Mouse (Mus musculus): Measurements from ENCODE around the gene Manba.
"Not testable (repeated sequence)": the region's sequence is repeated elsewhere in the genome, so short reads cannot be mapped to it uniquely, and the experiment has no call there.

Gene Manba

GRCm38 (mm10) chr3:135486351-135486750 lies 940 bp downstream of the Manba start:
- in situ Hi-C loops (cut with MboI), result no loop called here

- in situ Hi-C loops (cut with MboI), result no loop called here
These were observed 2.4 kb downstream of the Manba start for GRCm38 (mm10) chr3:135487803-135488202.

- in situ Hi-C loops (cut with MboI), result no loop called here
These were observed 4.6 kb downstream of the Manba start for GRCm38 (mm10) chr3:135489865-135490520.

GRCm38 (mm10) chr3:135491102-135491501 lies 5.7 kb downstream of the Manba start:
- in situ Hi-C loops (cut with MboI), result no loop called here

GRCm38 (mm10) chr3:135493320-135493719 lies 7.9 kb downstream of the Manba start:
- in situ Hi-C loops (cut with MboI), result not testable (repeated sequence)

- in situ Hi-C loops (cut with MboI), result not testable (repeated sequence)
These were observed 12.5 kb downstream of the Manba start for GRCm38 (mm10) chr3:135497956-135498355.

GRCm38 (mm10) chr3:135498891-135499290 lies 13.5 kb downstream of the Manba start:
- in situ Hi-C loops (cut with MboI), result no loop called here

GRCm38 (mm10) chr3:135503160-135503559 lies 17.7 kb downstream of the Manba start:
- in situ Hi-C loops (cut with MboI), result no loop called here

GRCm38 (mm10) chr3:135505369-135505909 lies 20.0 kb downstream of the Manba start:
- in situ Hi-C loops (cut with MboI), result no loop called here

- in situ Hi-C loops (cut with MboI), result no loop called here
These were observed 20.6 kb downstream of the Manba start for GRCm38 (mm10) chr3:135505916-135506482.

GRCm38 (mm10) chr3:135507506-135507905 lies 22.1 kb downstream of the Manba start:
- in situ Hi-C loops (cut with MboI), result no loop called here

- in situ Hi-C loops (cut with MboI), result no loop called here
These were observed 22.8 kb downstream of the Manba start for GRCm38 (mm10) chr3:135508191-135508590.

- in situ Hi-C loops (cut with MboI), result no loop called here
These were observed 25.0 kb downstream of the Manba start for GRCm38 (mm10) chr3:135510372-135510771.

GRCm38 (mm10) chr3:135511683-135512082 lies 26.3 kb downstream of the Manba start:
- in situ Hi-C loops (cut with MboI), result no loop called here

GRCm38 (mm10) chr3:135513270-135513669 lies 27.9 kb downstream of the Manba start:
- in situ Hi-C loops (cut with MboI), result no loop called here

GRCm38 (mm10) chr3:135513800-135514425 lies 28.5 kb downstream of the Manba start:
- in situ Hi-C loops (cut with MboI), result no loop called here

- in situ Hi-C loops (cut with MboI), result no loop called here
These were observed 29.8 kb downstream of the Manba start for GRCm38 (mm10) chr3:135515246-135515645.

GRCm38 (mm10) chr3:135516891-135517290 lies 31.5 kb downstream of the Manba start:
- in situ Hi-C loops (cut with MboI), result no loop called here

- in situ Hi-C loops (cut with MboI), result no loop called here
These were observed 33.5 kb downstream of the Manba start for GRCm38 (mm10) chr3:135518882-135519281.

- in situ Hi-C loops (cut with MboI), result no loop called here
These were observed 34.2 kb downstream of the Manba start for GRCm38 (mm10) chr3:135519584-135519983.

GRCm38 (mm10) chr3:135521963-135522362 lies 36.6 kb downstream of the Manba start:
- in situ Hi-C loops (cut with MboI), result no loop called here

- in situ Hi-C loops (cut with MboI), result no loop called here
These were observed 37.4 kb downstream of the Manba start for GRCm38 (mm10) chr3:135522618-135523355.

All from mature B cell (primary cell).